Mouse (Mus musculus) activated CD4-positive, CD25-positive, alpha-beta regulatory T cell (primary cell): ENCODE results near the gene Phxr2. TPM values are rescaled to one million over a fixed set of nuclear protein-coding genes. Genes with fewer than 3 reads are reported as not detected.

ENCODE experiments used
- polyA plus RNA-seq, 2 experiments: library from polyadenylated mRNA; unstranded; fragments of 100-300 nt; shearing (Covaris generic); gene quantifications; one replicate each; pipeline ENCODE4 v1.2.1; 2017

The Phxr2 gene
- polyA plus RNA-seq = under 1 TPM; 0.20 to 0.23 TPM

DNA sequence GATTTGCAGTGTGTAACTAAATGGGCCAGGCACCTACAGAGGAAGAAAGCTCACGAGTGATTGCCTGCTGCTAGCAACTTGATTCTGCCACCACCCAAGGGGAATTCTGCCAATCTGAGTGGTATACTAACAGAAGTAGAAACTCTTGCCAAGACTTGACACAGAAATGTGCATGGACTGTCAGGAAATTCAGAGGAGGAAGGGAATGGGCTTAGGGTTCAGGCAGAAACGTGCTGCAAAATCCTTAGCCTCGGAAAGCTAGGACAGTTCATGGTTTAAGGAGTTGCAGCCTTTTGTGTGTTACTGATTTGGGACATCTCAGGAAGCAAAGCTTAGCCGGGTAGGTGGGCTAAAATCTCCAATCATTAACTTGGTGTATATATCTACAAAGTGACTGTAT, at the start of gene Phxr2:
TSS of gene Phxr2 (minus strand) at position 101 of the 400 bp plus-strand sequence.

GRCm38 (mm10) chr10:99107964-99108363, 18.2 kb downstream of the Phxr2 start, which contains the start of gene Galnt4:
TSS of gene Galnt4 (plus strand) at chr10:99108159.

GRCm38 (mm10) chr10:99106703-99107631, 19.2 kb downstream of the Phxr2 start, which contains the start of gene Poc1b:
TSS of gene Poc1b (plus strand) at chr10:99107036.

Other genes starting within 250 kb of the Phxr2 start
- 100 to 1,000 TPM in 1 of 2 experiments, 10 to 100 TPM in 1; 78.0 to 147 TPM for gene Atp2b1, start 211.9 kb downstream of the Phxr2 start, polyA plus RNA-seq
- 10 to 100 TPM; 18.7 to 21.3 TPM for gene Poc1b, start 19.3 kb downstream of the Phxr2 start, polyA plus RNA-seq
- 1 to 10 TPM; 4.9 to 6.0 TPM for gene Galnt4, start 18.2 kb downstream of the Phxr2 start, polyA plus RNA-seq
- 10 to 100 TPM; 22.1 to 60.8 TPM for gene Dusp6, start 136.9 kb upstream of the Phxr2 start, polyA plus RNA-seq